ENCODE assay signal across 14 mouse cellular contexts in genomic region chr6:9083851-9084250, GRCm38 (mm10).
A peak's percentile ranks its signal among the peaks of the same experiment; 100 is the strongest.
DNase-seq lines count a peak whose midpoint lies in the region; ATAC-seq lines count a peak whose summit lies in the region.
"Had no signal": no experiment of that assay in that cellular context is flagged by ENCODE, and none has a peak within 500 bp of the region (broad histone marks: within the 10 kb centered on the region; RNA-seq: fewer than 3 reads in every experiment).

No protein-coding gene starts in this region.

- intact Hi-C loops in left cerebral cortex, postnatal 4 days (cut with DNase I), result no loop called here

- peak; percentile 11 to 34 for DNase-seq in cerebellum, adult 18-20 months
- DNase-seq in left cerebral cortex, postnatal 4 days, result peak; percentile 6
- no peak for DNase-seq in left cerebral cortex, adult 9 months (ENCODE audit: low spot score in 2 of 2)
- DNase-seq in cerebellum, postnatal 14 days, result peak; percentile 44 to 69
- no peak for DNase-seq in yolk sac, embryonic 10.5 days (ENCODE audit: low spot score)
- no peak for DNase-seq in spleen, postnatal 36 days (ENCODE audit: low spot score in 2 of 2)
- DNase-seq: adrenal gland, postnatal 10 days; gastrocnemius, adult 2 months; gastrocnemius, postnatal 25 days; heart, postnatal 36 days; kidney, adult 18-20 months had no signal

- ATAC-seq in cerebellum, adult (ENCODE audit: insufficient number of reproducible peaks, low FRiP score, low TSS enrichment), result no peak
- ATAC-seq: forebrain, embryonic 14.5 days; hindbrain, postnatal 0 days had no signal

Comparison
In these comparisons a context has a peak if more than half of its experiments do, and no peak if none do; other contexts are left out.
1. DNase-seq: peak in cerebellum, adult 18-20 months (2 of 2), left cerebral cortex, postnatal 4 days (single experiment) and cerebellum, postnatal 14 days (2 of 2); none in left cerebral cortex, adult 9 months (0 of 2), yolk sac, embryonic 10.5 days (single experiment) and spleen, postnatal 36 days (0 of 2).